Mouse (Mus musculus) testis, adult 2 months (tissue): ENCODE measurements at regions not wholly inside any gene's neighbourhood (a gene's known extent, or its start where the extent isn't known, plus 50 kb on each side); places are given as distances from the start of the nearest gene placed in this dataset.

ENCODE experiments used
- CTCF ChIP-seq: fragments of 200-500 bp; IDR thresholded peaks from 2 replicates; pipeline ENCODE4 v1.5.1; 2012; ENCODE audit warnings: low read depth, mild to moderate bottlenecking, inconsistent platforms, low read length, moderate library complexity; ENCODE audit not compliant: control insufficient read depth, insufficient read depth, insufficient replicate concordance
- POLR2A ChIP-seq: fragments of 200-500 bp; IDR thresholded peaks from 2 replicates; pipeline ENCODE4 v1.6.1; 2012; ENCODE audit warnings: low read depth, mild to moderate bottlenecking, inconsistent platforms, low read length, moderate library complexity; ENCODE audit not compliant: control insufficient read depth

DNA sequence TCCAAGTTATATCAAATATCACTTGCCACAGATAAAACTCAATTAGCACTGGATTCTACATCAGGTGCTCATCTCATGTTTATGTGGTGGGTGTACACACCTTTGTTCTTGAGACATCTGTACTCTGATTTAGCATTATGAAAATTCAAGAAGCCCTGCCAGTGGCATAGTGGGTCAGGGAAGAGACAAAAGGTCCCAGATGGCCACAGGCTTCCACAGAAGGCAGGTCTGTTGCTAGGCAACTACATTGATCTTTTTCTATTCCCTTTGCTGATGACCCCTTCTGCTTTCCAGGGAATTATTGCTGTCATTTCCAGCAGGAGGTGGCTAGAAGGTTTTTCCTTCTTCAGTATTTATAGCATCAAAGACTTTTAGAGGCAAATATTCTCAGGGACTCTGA is 1396.7 kb upstream of the 1700008P02Rik start:
- TF ChIP-seq CTCF = no peak
- TF ChIP-seq POLR2A = no peak
